Mouse (Mus musculus) thymus, postnatal 0 days (tissue): ENCODE results near the gene Fam53a. TPM values are rescaled to one million over a fixed set of nuclear protein-coding genes. Genes with fewer than 3 reads are reported as not detected.

Experiments
- polyA plus RNA-seq: library from polyadenylated mRNA; unstranded; fragments of >200 nt; fragmentation: Nextera tagmentation; extraction: Ambion mirVana; gene quantifications from 2 replicates; pipeline ENCODE4 v1.2.1, GENCODE M21; 2015

The Fam53a gene
- polyA plus RNA-seq, 1 experiment from 2014 or later = 78.5 TPM

Other genes with a start within 250 kb of the Fam53a start
- gene Nkx1-1, start 195.7 kb downstream of the Fam53a start, polyA plus RNA-seq = not detected in 2 replicates
- gene Gm9903, start 290 bp upstream of the Fam53a start, polyA plus RNA-seq = 0.44 and 0.60 TPM in 2 replicates
- gene Slbp, start 22.9 kb upstream of the Fam53a start, polyA plus RNA-seq = 353 and 376 TPM in 2 replicates
- gene Tacc3, start 28.5 kb upstream of the Fam53a start, polyA plus RNA-seq = 195 and 217 TPM in 2 replicates
- 28.4 and 30.8 TPM in 2 replicates for gene Tmem129, start 28.8 kb upstream of the Fam53a start, polyA plus RNA-seq
- 0.67 and 0.73 TPM in 2 replicates for gene Fgfr3, start 92.0 kb upstream of the Fam53a start, polyA plus RNA-seq
- 51.8 and 52.5 TPM in 2 replicates for gene Letm1, start 153.2 kb upstream of the Fam53a start, polyA plus RNA-seq
- gene Nsd2, start 191.1 kb upstream of the Fam53a start, polyA plus RNA-seq = 46.6 and 51.5 TPM in 2 replicates